25 mouse cellular contexts compared by ENCODE assay signal in genomic region chr4:123355941-123356340, GRCm38 (mm10). TPM values are rescaled to one million over a fixed set of nuclear protein-coding genes. Genes with fewer than 3 reads are reported as not detected.
DNase-seq lines count a peak whose midpoint lies in the region; ATAC-seq lines count a peak whose summit lies in the region.
"Had no signal": no experiment of that assay in that cellular context is flagged by ENCODE, and none has a peak within 500 bp of the region (broad histone marks: within the 10 kb centered on the region; RNA-seq: fewer than 3 reads in every experiment).

No protein-coding gene starts in this region.

- H3K9me3 ChIP-seq in heart, embryonic 10.5 days = no peaks in the 10 kb centered on the region
- no peaks in the 10 kb centered on the region for H3K9me3 ChIP-seq in kidney, embryonic 16.5 days (ENCODE audit: low read length)
- H3K9me3 ChIP-seq: embryonic facial prominence, embryonic 10.5 days; embryonic facial prominence, embryonic 12.5 days; forebrain, embryonic 13.5 days; forebrain, embryonic 15.5 days had no signal

- no peaks in the 10 kb centered on the region for H3K4me1 ChIP-seq in heart, embryonic 10.5 days
- H3K4me1 ChIP-seq in kidney, embryonic 16.5 days (ENCODE audit: insufficient read depth, low read length) = no peaks in the 10 kb centered on the region
- H3K4me1 ChIP-seq: embryonic facial prominence, embryonic 10.5 days; embryonic facial prominence, embryonic 12.5 days; forebrain, embryonic 13.5 days; forebrain, embryonic 15.5 days had no signal

- H3K27me3 ChIP-seq in heart, embryonic 10.5 days (ENCODE audit: insufficient read depth, poor library complexity, severe bottlenecking) = no peaks in the 10 kb centered on the region
- no peaks in the 10 kb centered on the region for H3K27me3 ChIP-seq in kidney, embryonic 16.5 days (ENCODE audit: insufficient read depth, low read length)
- H3K27me3 ChIP-seq: CH12.LX; embryonic facial prominence, embryonic 12.5 days; forebrain, embryonic 13.5 days; forebrain, embryonic 15.5 days had no signal

- no peak for ATAC-seq in kidney, embryonic 16.5 days (ENCODE audit: low FRiP score, low TSS enrichment)
- ATAC-seq: CD4-positive, CD25-positive, alpha-beta regulatory T cell, adult 4 months; forebrain, embryonic 13.5 days; forebrain, embryonic 15.5 days; forebrain, postnatal 0 days had no signal

- H3K36me3 ChIP-seq in heart, embryonic 10.5 days = peaks cover 92% of the 10 kb centered on the region
- H3K36me3 ChIP-seq in kidney, embryonic 16.5 days (ENCODE audit: insufficient read depth, low read length) = peaks cover 69% of the 10 kb centered on the region

- H3K4me3 ChIP-seq in heart, embryonic 10.5 days = no peak overlapping the region
- H3K4me3 ChIP-seq in kidney, embryonic 16.5 days (ENCODE audit: low read length) = no peak overlapping the region
- H3K4me3 ChIP-seq: embryonic facial prominence, embryonic 10.5 days; embryonic facial prominence, embryonic 12.5 days; forebrain, embryonic 13.5 days; forebrain, embryonic 15.5 days had no signal

- WGBS in heart, embryonic 10.5 days = 90% methylated on average over 8 of the region's 8 CpGs
- WGBS in kidney, embryonic 16.5 days = 83% methylated on average over 8 of the region's 8 CpGs

- peak; percentile 55 for DNase-seq in heart, adult 11 months
- no peak for DNase-seq in heart, embryonic 10.5 days (ENCODE audit: low spot score)
- peak; percentile 27 for DNase-seq in testis, postnatal 10 days (ENCODE audit: low spot score)
- no peak for DNase-seq in testis, postnatal 14 days (ENCODE audit: low spot score)
- peak; percentile 71 for DNase-seq in ZHBTc4 (ENCODE audit: low read depth, low spot score)
- no peak for DNase-seq in neural tube, embryonic 10.5 days (ENCODE audit: extremely low spot score, low spot score)
- DNase-seq: adrenal gland, adult 2 months; adrenal gland, postnatal 14 days; adrenal gland, postnatal 36 days; B cell, adult 2 months; cerebellum, adult 11-12 months; cerebellum, adult 2 months; cerebellum, adult 9-10 months; cerebellum, postnatal 10 days; cerebellum, postnatal 25 days; forebrain, postnatal 0 days had no signal

- no peak overlapping the region for H3K27ac ChIP-seq in heart, embryonic 10.5 days
- no peak overlapping the region for H3K27ac ChIP-seq in kidney, embryonic 16.5 days (ENCODE audit: low read length)
- H3K27ac ChIP-seq: embryonic facial prominence, embryonic 10.5 days; embryonic facial prominence, embryonic 12.5 days; forebrain, embryonic 13.5 days; forebrain, embryonic 15.5 days had no signal

- H3K4me2 ChIP-seq in kidney, embryonic 16.5 days (replicated peaks; ENCODE audit: low read depth, low read length) = no peak overlapping the region
- H3K4me2 ChIP-seq: embryonic facial prominence, embryonic 12.5 days; forebrain, embryonic 13.5 days; forebrain, embryonic 15.5 days had no signal

- no peak overlapping the region for H3K9ac ChIP-seq in kidney, embryonic 16.5 days (replicated peaks; ENCODE audit: low read length)
- H3K9ac ChIP-seq: embryonic facial prominence, embryonic 12.5 days; forebrain, embryonic 13.5 days; forebrain, embryonic 15.5 days; forebrain, postnatal 0 days had no signal

RNA-seq across cellular contexts. Expression of gene Bmp8a, which starts 12.9 kb away (rescaled TPM):
- 0.15 and 0.23 TPM in 2 replicates for polyA plus RNA-seq in heart, embryonic 10.5 days (2016; fragmentation: Nextera tagmentation; extraction: Ambion mirVana)
- 0.32 and 0.36 TPM in 2 replicates for polyA plus RNA-seq in kidney, embryonic 16.5 days (2015; fragmentation: Nextera tagmentation; extraction: Ambion mirVana)
- polyA plus RNA-seq: CD4-positive, CD25-positive, alpha-beta regulatory T cell, adult 4 months; embryonic facial prominence, embryonic 10.5 days; forebrain, embryonic 13.5 days had no signal

RNA-seq across cellular contexts. Expression of gene Oxct2a, which starts 32.5 kb away (rescaled TPM):
- polyA plus RNA-seq in heart, embryonic 10.5 days (2016; fragmentation: Nextera tagmentation; extraction: Ambion mirVana) = not detected in 2 replicates
- polyA plus RNA-seq in kidney, embryonic 16.5 days (2015; fragmentation: Nextera tagmentation; extraction: Ambion mirVana) = 0.16 TPM in 1 of 2 replicates, not detected in the other
- polyA plus RNA-seq: adrenal gland, adult 2 months; CD4-positive, CD25-positive, alpha-beta regulatory T cell, adult 4 months; cerebellum, adult 2 months; embryonic facial prominence, embryonic 10.5 days; embryonic facial prominence, embryonic 12.5 days; embryonic facial prominence, embryonic 14.5 days; forebrain, embryonic 11.5 days; forebrain, embryonic 13.5 days; forebrain, embryonic 15.5 days had no signal

Comparison
In these comparisons a context has a peak if more than half of its experiments do, and no peak if none do; other contexts are left out.
1. DNase-seq: peak in heart, adult 11 months (single experiment), testis, postnatal 10 days (single experiment) and ZHBTc4 (single experiment); none in heart, embryonic 10.5 days (single experiment), testis, postnatal 14 days (single experiment) and neural tube, embryonic 10.5 days (single experiment).